Mouse (Mus musculus): ENCODE results near the gene Cabp1.

DNA sequence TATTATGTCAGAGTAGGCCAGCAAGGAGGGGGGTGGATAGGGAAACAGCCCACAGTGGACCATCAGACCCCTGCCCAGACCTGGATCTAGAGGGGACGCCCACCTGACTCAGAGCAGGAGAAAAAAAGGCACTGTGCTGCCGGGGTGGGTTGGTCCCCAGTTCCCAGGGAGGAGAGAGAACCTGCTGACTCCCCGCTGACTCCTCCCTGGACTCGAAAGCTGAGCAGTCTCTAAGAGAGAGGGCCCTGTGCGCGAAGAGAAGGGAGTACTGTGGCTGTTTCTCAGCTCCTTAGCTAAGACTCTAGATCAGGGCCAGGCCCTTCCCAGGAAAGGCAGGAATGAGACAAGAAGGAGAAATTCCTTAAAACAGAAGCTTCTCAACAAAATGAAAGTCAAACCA, 49.7 kb downstream of the Cabp1 start:
- no peak for TF ChIP-seq POU5F1 (IDR thresholded peaks at IDR 0.05; ENCODE audit: borderline replicate concordance, low read length)
- no peak for TF ChIP-seq CTCF (conservative IDR thresholded peaks at IDR 0.05; ENCODE audit: low read length)
- TF ChIP-seq NANOG (IDR thresholded peaks at IDR 0.05; ENCODE audit: borderline replicate concordance, low read length): no peak

Data from E14TG2a.4 (cell line).